Mouse (Mus musculus): ENCODE data around the gene Fzd2.
A peak's percentile ranks its signal among the peaks of the same experiment; 100 is the strongest.
"Not testable (repeated sequence)": the region's sequence is repeated elsewhere in the genome, so short reads cannot be mapped to it uniquely, and the experiment has no call there.

Fzd2 gene

DNA sequence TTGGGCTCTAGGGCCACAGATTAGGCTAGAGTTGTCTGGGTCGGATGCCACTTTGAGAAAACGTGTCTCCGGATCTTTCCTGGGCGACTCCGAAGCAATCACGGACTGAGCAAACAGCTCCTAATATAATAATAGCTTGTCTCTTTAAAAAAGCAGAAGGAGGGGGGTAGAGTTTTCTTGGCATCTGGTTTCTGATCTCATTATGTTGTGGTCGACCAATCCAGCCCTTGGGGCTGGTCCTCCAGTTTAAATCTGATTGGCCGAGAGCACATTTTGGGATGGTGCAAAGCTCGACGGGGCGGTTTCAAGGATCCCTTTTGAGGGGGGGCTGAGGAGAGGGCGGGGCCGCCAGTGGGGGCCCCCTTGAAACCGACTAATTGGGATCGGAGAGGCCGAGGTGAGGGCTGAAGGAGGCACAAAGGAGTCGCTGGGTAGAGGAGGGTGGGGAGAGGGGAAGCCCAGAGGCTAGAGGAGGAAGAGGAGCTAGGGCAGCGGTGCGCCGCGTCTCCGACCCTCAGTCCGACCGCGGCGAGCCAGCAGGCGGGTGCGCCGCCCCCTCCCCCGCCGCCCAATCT, at the start of gene Fzd2:
TSS of gene Fzd2 (plus strand) at position 387 of the 575 bp plus-strand sequence.
- DNase-seq (ENCODE audit: extremely low read depth, low read depth): no peak

- no peak for DNase-seq (ENCODE audit: extremely low read depth, low read depth)
Observed at GRCm38 (mm10) chr11:102555400-102556030, 48.7 kb upstream of the Fzd2 start.

- peak; percentile 84 for DNase-seq (ENCODE audit: extremely low read depth, low read depth)
Observed at GRCm38 (mm10) chr11:102556031-102556715, 48.0 kb upstream of the Fzd2 start, which contains the start of gene Gpatch8. Gene Gpatch8, minus strand, starts transcription at chr11:102556392.

DNA sequence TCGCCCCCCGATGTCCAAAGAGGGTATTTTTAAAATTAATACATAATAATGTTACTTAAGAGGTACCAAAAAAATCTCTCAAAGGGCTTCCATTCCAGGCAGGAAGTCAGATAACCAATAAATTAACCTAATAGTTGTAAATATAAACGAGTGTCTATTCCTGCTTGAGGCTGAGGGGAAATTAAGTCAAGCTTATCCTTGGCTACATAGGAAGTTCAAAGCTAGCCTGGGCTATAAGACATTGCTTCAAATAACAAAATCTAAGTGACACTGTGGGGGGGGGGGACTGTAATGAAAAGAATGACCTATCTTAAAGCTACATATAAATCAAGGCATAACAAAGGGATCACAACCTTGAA, 47.5 kb upstream of the Fzd2 start:
- no peak for DNase-seq (ENCODE audit: extremely low read depth, low read depth)

DNA sequence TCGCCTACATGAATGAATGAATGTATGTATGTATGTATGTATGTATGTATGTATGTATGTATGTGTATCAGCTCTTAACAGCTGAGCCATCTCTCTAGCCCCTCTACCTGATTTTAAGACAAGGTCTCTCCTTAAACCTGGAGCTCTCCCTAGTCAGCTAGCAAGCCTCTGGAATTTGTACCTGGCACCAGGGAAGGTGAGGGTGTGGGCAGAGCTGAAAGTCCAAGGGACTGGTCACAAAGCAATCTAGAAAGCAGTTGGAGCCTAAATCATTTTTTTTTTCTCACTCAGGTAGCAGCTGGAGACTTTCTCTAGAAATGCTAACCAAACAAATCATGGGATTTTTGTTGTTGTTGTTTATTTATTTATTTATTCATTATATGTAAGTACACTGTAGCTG, 46.8 kb upstream of the Fzd2 start:
- no peak for DNase-seq (ENCODE audit: extremely low read depth, low read depth)

- no peak for DNase-seq (ENCODE audit: extremely low read depth, low read depth)
Observed at GRCm38 (mm10) chr11:102558704-102559103, 45.5 kb upstream of the Fzd2 start.

DNA sequence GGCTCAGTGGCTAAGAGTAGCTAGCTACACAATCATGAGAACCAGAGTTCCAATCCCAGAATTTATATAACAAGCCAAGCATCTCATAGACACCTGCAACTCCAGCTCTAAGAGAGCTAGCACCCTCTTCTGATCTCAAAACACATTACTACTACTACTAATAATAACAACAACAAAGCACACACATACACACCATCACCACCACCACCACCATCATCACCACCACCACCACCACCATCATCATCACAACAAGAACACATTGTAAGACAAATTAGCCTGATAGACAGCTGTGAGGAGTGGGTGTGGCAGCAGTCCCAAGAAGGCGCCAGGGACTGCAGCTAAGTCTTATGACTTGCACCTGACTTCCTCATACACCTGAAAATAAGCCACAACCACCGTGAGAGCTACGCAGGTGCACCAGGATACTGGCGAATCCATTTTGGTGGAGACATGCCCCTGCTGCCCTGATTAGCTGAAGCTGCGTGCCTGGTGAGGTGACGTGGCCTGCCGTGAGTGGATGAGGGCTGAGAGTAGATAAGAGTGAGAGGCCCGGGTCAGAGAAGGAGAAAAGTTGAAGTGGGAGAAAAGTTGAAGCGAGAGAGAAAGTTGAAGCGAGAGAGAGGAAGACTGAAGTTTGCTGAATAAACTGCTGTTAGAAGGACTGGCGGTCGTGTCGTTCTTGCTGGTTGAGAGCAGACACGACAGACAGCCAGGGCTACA, 39.1 kb upstream of the Fzd2 start:
- not testable (repeated sequence) for DNase-seq (ENCODE audit: extremely low read depth, low read depth)

DNA sequence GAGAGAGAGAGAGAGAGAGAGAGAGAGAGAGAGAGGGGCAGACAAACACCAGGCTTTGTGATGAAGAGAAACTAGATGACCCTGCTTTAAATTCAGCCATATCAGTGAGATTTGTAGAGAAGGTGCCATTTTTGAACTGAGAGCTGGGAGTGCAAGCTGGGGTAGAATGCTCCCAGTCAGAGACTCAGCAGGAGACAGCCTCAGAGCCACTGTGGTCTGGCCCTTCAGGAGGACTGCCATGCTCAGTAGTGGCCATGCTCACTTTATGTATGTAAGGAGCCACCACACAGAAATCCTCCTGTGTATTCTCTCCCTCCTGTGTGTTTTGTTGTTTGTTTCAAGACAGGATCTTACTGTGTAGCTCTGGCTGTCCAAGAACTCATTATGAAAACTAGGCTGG, 38.5 kb upstream of the Fzd2 start:
- DNase-seq (ENCODE audit: extremely low read depth, low read depth): no peak

DNA sequence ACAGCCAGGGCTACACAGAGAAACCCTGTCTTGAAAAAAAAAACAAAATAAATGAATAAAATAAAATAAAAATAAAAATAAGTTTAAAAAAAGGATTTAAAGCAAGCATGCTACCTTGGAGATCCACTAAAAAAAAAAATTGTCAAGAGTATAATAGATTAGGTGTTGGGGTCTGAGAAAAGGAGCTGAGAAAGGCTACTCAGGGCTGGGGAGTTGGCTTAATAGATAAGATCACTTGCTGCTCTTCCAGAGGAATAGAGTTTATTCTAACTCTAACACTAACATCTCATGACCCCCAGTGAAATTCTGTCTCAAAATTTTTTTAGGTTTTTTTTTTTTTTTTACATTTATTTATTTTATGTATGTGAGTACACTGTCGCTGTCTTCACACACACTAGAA, 37.9 kb upstream of the Fzd2 start:
- no peak for DNase-seq (ENCODE audit: extremely low read depth, low read depth)

GRCm38 (mm10) chr11:102567157-102567556, 37.0 kb upstream of the Fzd2 start:
- no peak for DNase-seq (ENCODE audit: extremely low read depth, low read depth)

DNA sequence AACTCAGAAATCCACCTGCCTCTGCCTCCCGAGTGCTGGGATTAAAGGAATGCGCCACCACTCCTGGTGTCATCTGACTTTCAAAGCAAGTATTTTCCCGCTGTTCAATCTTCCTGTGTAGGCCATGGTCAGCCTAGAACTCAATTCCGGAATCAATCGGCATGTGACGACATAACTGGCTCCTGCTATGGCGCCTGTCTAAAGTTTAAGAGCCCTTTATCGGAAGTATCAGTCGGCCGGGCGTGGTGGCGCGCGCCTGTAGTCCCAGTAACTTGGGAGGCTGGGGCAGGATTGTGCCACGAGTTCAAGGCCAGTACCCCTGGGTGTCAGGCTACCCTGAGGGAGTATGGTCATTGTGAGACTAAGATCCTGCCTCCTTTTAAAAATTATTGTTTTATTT, 36.5 kb upstream of the Fzd2 start:
- no peak for DNase-seq (ENCODE audit: extremely low read depth, low read depth)

DNA sequence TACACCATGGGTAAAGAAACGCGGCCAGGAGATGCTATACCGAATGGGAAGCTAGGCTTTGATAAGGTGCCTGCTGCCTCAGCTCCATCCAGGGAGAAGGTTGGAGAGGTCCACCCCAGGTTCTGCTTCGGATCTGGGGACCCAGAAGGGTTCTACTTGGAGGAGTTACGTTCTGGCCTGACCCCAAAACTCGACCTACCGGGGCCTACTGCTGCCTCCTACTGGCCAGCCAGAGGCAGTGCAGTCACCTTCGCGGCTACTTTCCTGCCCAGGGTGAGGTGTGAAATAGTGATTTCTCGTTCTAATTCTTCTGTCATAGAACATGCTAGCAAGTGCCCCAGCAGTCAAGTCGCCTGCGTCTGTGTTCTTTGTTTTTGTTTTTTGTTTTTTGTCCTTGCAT, 36.0 kb upstream of the Fzd2 start:
- no peak for DNase-seq (ENCODE audit: extremely low read depth, low read depth)

DNA sequence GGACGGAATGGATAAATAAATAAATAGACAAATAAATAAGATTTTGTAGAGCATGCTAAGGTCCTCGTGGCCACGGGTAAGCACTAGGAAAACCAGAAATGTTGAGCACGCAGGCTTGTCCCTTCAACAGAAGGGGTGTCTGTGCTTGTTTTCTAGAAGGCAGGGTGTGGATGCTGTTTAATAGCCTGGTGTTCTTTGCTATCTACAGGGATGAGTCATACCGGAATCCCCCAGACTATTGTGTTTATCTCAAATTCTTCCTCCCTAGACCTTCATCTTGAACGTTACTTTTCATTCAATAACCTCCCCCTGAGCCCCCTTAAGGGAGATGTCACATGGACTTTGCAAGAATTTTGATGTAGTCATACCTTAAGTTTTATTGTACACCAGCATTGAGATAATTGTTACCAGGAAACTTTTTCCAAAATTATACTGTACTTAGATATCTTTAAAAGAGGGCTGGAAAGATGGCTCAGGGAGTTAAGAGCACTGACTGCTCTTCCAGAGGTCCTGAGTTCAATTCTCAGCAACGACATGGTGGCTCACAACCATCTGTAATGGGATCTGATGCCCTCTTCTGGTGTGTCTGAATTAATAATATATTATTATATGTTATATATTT, 35.3 kb upstream of the Fzd2 start:
- no peak for DNase-seq (ENCODE audit: extremely low read depth, low read depth)

DNA sequence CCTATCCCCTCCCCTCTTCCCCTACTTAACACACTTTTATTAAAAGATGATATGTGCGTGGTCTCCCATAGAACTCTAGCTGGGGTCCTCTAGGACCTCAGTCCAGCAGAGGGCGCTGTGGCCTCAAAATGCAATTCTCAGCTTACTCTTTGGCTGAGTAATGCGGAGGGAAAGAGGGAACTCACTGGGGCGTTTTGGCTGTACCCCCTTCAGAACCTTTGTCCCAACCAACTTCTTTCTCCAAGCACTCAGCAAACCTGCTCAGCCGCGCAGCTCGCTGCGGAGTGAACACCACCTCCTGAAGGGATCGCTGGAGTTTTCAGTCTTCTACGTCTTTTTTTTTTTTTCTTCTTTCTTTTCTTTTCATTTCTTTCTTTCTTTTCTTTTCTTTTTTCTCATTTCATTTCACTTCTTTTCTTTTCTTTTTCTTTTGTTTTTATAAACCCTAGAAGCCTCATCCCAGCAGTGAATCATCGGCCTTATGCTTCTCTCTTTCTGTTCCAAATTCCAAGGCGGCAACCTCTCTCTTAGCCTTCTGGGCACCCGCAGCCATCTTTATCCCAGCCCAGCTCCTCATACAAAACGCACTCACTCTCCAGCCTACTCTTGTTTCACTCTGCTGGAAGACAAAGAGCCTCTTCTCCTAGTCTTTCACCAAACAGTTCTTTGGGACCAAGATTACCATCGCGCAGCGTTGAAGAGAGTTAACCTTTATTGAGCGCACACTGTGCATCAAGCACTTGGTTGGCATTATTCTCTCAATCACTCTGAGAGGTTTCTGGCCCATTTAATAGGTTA, 31.1 kb upstream of the Fzd2 start:
- peak; percentile 82 for DNase-seq (ENCODE audit: extremely low read depth, low read depth)

DNA sequence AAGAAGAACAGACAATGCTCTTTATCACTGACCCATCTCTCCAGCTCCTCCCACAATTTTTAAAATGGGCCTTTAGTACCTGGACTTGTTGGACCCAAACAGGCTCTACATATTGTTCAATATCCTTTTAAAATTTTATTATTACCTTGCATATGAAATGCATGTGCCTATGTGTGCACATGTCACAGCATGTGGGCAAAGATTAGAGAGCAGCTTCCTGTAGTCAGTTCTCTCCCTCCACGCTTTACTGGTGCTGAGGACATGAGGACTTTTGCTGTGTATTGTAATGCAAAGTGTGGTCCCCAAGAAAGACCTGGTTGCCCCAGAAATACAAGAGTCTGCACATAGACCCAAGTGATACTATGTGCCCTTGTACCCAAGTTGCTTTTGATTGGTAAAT, 29.2 kb upstream of the Fzd2 start:
- DNase-seq (ENCODE audit: extremely low read depth, low read depth): no peak

GRCm38 (mm10) chr11:102576050-102576754, 28.0 kb upstream of the Fzd2 start:
- DNase-seq (ENCODE audit: extremely low read depth, low read depth): no peak

GRCm38 (mm10) chr11:102578341-102579118, 25.7 kb upstream of the Fzd2 start:
- peak; percentile 59 for DNase-seq (ENCODE audit: extremely low read depth, low read depth)

GRCm38 (mm10) chr11:102579165-102580033, 24.8 kb upstream of the Fzd2 start, which contains the start of gene Gm11627:
Gene Gm11627, minus strand, starts transcription at chr11:102579461.
- DNase-seq (ENCODE audit: extremely low read depth, low read depth): no peak

DNA sequence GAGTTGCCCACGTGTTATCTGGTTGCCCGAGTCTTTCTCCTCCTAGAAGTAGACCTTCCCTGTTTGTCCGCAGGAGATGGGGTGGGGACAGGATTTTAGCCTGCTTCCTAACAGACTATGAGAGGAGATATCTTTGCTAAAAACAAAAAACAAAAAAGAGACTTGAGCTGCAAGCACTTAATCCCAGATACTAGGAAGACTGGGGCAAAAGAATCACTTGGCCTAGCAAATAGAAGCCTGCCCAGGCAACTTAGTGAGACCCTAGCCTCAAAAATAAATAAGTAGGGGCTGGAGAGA, 24.2 kb upstream of the Fzd2 start:
- DNase-seq (ENCODE audit: extremely low read depth, low read depth): no peak
